ENCODE assay signal across 12 mouse cellular contexts in genomic region chr1:131972498-131973334, GRCm38 (mm10). TPM values are rescaled to one million over a fixed set of nuclear protein-coding genes. Genes with fewer than 3 reads are reported as not detected.
DNase-seq lines count a peak whose midpoint lies in the region; ATAC-seq and TF ChIP-seq lines count a peak whose summit lies in the region.
"Had no signal": no experiment of that assay in that cellular context is flagged by ENCODE, and none has a peak within 500 bp of the region (broad histone marks: within the 10 kb centered on the region; RNA-seq: fewer than 3 reads in every experiment).

No protein-coding gene starts in this region.

- WGBS in neural tube, embryonic 11.5 days = 20% methylated on average over 13 of the region's 13 CpGs
- 25% methylated on average over 13 of the region's 13 CpGs for WGBS in kidney, adult 2 months
- WGBS in limb, embryonic 12.5 days = 30% methylated on average over 13 of the region's 13 CpGs
- 47% methylated on average over 13 of the region's 13 CpGs for WGBS in stomach, embryonic 16.5 days

- H3K27me3 ChIP-seq in neural tube, embryonic 11.5 days (ENCODE audit: control insufficient read depth, insufficient read depth, low read length) = no peaks in the 10 kb centered on the region
- H3K27me3 ChIP-seq in kidney, adult 2 months (replicated peaks; ENCODE audit: control insufficient read depth, insufficient read depth, low read length) = no peaks in the 10 kb centered on the region
- peaks cover 21% of the 10 kb centered on the region; the same call in 1 of the 2 replicates for H3K27me3 ChIP-seq in limb, embryonic 12.5 days
- H3K27me3 ChIP-seq in stomach, embryonic 16.5 days (ENCODE audit: control insufficient read depth, insufficient read depth, low read length) = no peaks in the 10 kb centered on the region

- H3K4me2 ChIP-seq in neural tube, embryonic 11.5 days (ENCODE audit: low read depth) = peak overlapping the region; percentile 35
- peak overlapping the region; percentile 24; the same call in 1 of the 2 replicates for H3K4me2 ChIP-seq in limb, embryonic 12.5 days
- H3K4me2 ChIP-seq in stomach, embryonic 16.5 days (ENCODE audit: low read depth, low read length) = no peak overlapping the region

- no peak for TF ChIP-seq POLR2A in kidney, adult 2 months (IDR thresholded peaks at IDR 0.05; ENCODE audit: low read depth, low read length)

- H3K4me3 ChIP-seq in neural tube, embryonic 11.5 days (ENCODE audit: low read depth, low read length) = no peak overlapping the region
- H3K4me3 ChIP-seq in kidney, adult 2 months (ENCODE audit: insufficient read depth, low read depth, low read length) = 0 out of 2 replicates have a peak overlapping the region, but pooled peaks have one; percentile 2
- no peak overlapping the region for H3K4me3 ChIP-seq in limb, embryonic 12.5 days (replicated peaks)
- no peak overlapping the region for H3K4me3 ChIP-seq in stomach, embryonic 16.5 days (replicated peaks; ENCODE audit: low read length)
- H3K4me3 ChIP-seq: erythroblast, embryonic 14.5 days had no signal

- no peak for DNase-seq in neural tube, embryonic 11.5 days (ENCODE audit: low spot score)
- DNase-seq in neural tube, embryonic 10.5 days (ENCODE audit: extremely low spot score, low spot score) = no peak
- peak; percentile 76 for DNase-seq in kidney, adult 2 months
- DNase-seq in lung, adult 18-20 months = no peak
- DNase-seq in testis, postnatal 14 days (ENCODE audit: low spot score) = no peak
- DNase-seq: adrenal gland, postnatal 10 days; cerebellum, adult 8-10 months; lung, postnatal 14 days had no signal

- no peak; the same call in 1 of the 2 replicates for ATAC-seq in neural tube, embryonic 11.5 days (ENCODE audit: insufficient read depth, low FRiP score, low TSS enrichment)
- no peak for ATAC-seq in limb, embryonic 12.5 days (ENCODE audit: insufficient number of reproducible peaks, insufficient read depth, low FRiP score, low TSS enrichment, low read depth)
- ATAC-seq in stomach, embryonic 16.5 days (ENCODE audit: insufficient read depth, low FRiP score) = no peak
- no peak for ATAC-seq in cerebellum, adult (ENCODE audit: insufficient number of reproducible peaks, low FRiP score, low TSS enrichment)

- no peak; the same call in 1 of the 2 replicates for TF ChIP-seq CTCF in kidney, adult 2 months (conservative IDR thresholded peaks at IDR 0.05; ENCODE audit: insufficient read depth, insufficient read length, low read depth, low read length)

- H3K9me3 ChIP-seq in neural tube, embryonic 11.5 days (ENCODE audit: control insufficient read depth, low read length) = no peaks in the 10 kb centered on the region
- no peaks in the 10 kb centered on the region for H3K9me3 ChIP-seq in limb, embryonic 12.5 days
- no peaks in the 10 kb centered on the region for H3K9me3 ChIP-seq in stomach, embryonic 16.5 days (replicated peaks; ENCODE audit: control insufficient read depth, low read length)

- no peaks in the 10 kb centered on the region; the same call in 1 of the 2 replicates for H3K36me3 ChIP-seq in neural tube, embryonic 11.5 days (ENCODE audit: control insufficient read depth, insufficient read depth, low read length)
- H3K36me3 ChIP-seq in kidney, adult 2 months (ENCODE audit: control insufficient read depth, insufficient read depth, low read length) = no peaks in the 10 kb centered on the region
- no peaks in the 10 kb centered on the region for H3K36me3 ChIP-seq in limb, embryonic 12.5 days
- no peaks in the 10 kb centered on the region for H3K36me3 ChIP-seq in stomach, embryonic 16.5 days (ENCODE audit: control insufficient read depth, insufficient read depth, low read length)

- H3K27ac ChIP-seq in neural tube, embryonic 11.5 days (ENCODE audit: low read depth, low read length) = peak overlapping the region; percentile 95
- H3K27ac ChIP-seq in kidney, adult 2 months (ENCODE audit: insufficient read depth, low read depth, low read length) = peak overlapping the region; percentile 47
- H3K27ac ChIP-seq in limb, embryonic 12.5 days = peak overlapping the region; percentile 76; the same call in 1 of the 2 replicates
- H3K27ac ChIP-seq in stomach, embryonic 16.5 days (ENCODE audit: low read length) = peak overlapping the region; percentile 80; the same call in 1 of the 2 replicates

- peak overlapping the region; percentile 54 for H3K9ac ChIP-seq in neural tube, embryonic 11.5 days (ENCODE audit: low read length)
- no peak overlapping the region for H3K9ac ChIP-seq in limb, embryonic 12.5 days (replicated peaks)
- H3K9ac ChIP-seq in stomach, embryonic 16.5 days (ENCODE audit: low read length) = no peak overlapping the region; the same call in 1 of the 2 replicates

- H3K4me1 ChIP-seq in neural tube, embryonic 11.5 days (ENCODE audit: control insufficient read depth, insufficient read depth, low read length) = peaks cover 41% of the 10 kb centered on the region
- peaks cover 55% of the 10 kb centered on the region for H3K4me1 ChIP-seq in kidney, adult 2 months (ENCODE audit: control insufficient read depth, insufficient read depth, low read length)
- peaks cover 44% of the 10 kb centered on the region for H3K4me1 ChIP-seq in limb, embryonic 12.5 days (replicated peaks)
- H3K4me1 ChIP-seq in stomach, embryonic 16.5 days (ENCODE audit: control insufficient read depth, insufficient read depth, low read length) = peaks cover 25% of the 10 kb centered on the region

RNA-seq across cellular contexts. Expression of gene Slc45a3, which starts 9.9 kb away (rescaled TPM):
- 11.8 TPM in 2 replicates for polyA plus RNA-seq in neural tube, embryonic 11.5 days (2014; fragmentation: Nextera tagmentation; extraction: Ambion mirVana)
- polyA plus RNA-seq in kidney, adult 2 months (2012; rRNA removed) = 30.5 and 37.8 TPM in 2 replicates
- 2.2 and 3.0 TPM in 2 replicates for polyA plus RNA-seq in limb, embryonic 12.5 days (2016; fragmentation: Nextera tagmentation; extraction: Ambion mirVana)
- polyA plus RNA-seq in stomach, embryonic 16.5 days (2015; fragmentation: Nextera tagmentation; extraction: Ambion mirVana) = 10.5 and 12.1 TPM in 2 replicates

RNA-seq across cellular contexts. Expression of gene Elk4, which starts 34.7 kb away (rescaled TPM):
- 18.7 and 21.6 TPM in 2 replicates for polyA plus RNA-seq in neural tube, embryonic 11.5 days (2014; fragmentation: Nextera tagmentation; extraction: Ambion mirVana)
- 18.4 and 27.8 TPM in 2 replicates for polyA plus RNA-seq in kidney, adult 2 months (2012; rRNA removed)
- polyA plus RNA-seq in limb, embryonic 12.5 days (2016; fragmentation: Nextera tagmentation; extraction: Ambion mirVana) = 18.1 and 19.6 TPM in 2 replicates
- polyA plus RNA-seq in stomach, embryonic 16.5 days (2015; fragmentation: Nextera tagmentation; extraction: Ambion mirVana) = 18.6 and 21.3 TPM in 2 replicates
